Mouse (Mus musculus) embryonic facial prominence, embryonic 12.5 days (tissue): ENCODE data around the gene Scamp5. TPM values are rescaled to one million over a fixed set of nuclear protein-coding genes. Genes with fewer than 3 reads are reported as not detected.
A peak's percentile ranks its signal among the peaks of the same experiment; 100 is the strongest.

Source experiments
- ATAC-seq: fragments of 200-750 bp; cut with Nextera tagmentation; 2 replicates; pipeline ENCODE4 v1.8.0; 2017; ENCODE audit not compliant: insufficient number of reproducible peaks, insufficient read depth, low FRiP score, low TSS enrichment
- H3K27ac ChIP-seq: fragments of 300-500 bp; sonication (generic); 2 replicates; pipeline ENCODE4 v1.5.1; 2016; ENCODE audit warnings: mild to moderate bottlenecking
- H3K27me3 ChIP-seq: fragments of 300-500 bp; sonication (generic); 2 replicates; pipeline ENCODE4 v1.6.1; 2016; ENCODE audit warnings: mild to moderate bottlenecking, moderate library complexity
- H3K36me3 ChIP-seq: fragments of 300-500 bp; sonication (generic); 2 replicates; pipeline ENCODE4 v1.6.1; 2016; ENCODE audit warnings: mild to moderate bottlenecking
- H3K4me1 ChIP-seq: fragments of 300-500 bp; sonication (generic); 2 replicates; pipeline ENCODE4 v1.6.1; 2016
- H3K4me2 ChIP-seq: fragments of 300-500 bp; sonication (generic); replicated peaks from 2 replicates; pipeline ENCODE4 v1.6.1; 2016; ENCODE audit warnings: mild to moderate bottlenecking, moderate library complexity
- H3K4me3 ChIP-seq: fragments of 300-500 bp; sonication (generic); 2 replicates; pipeline ENCODE4 v1.5.1; 2016; ENCODE audit warnings: mild to moderate bottlenecking
- H3K9ac ChIP-seq: fragments of 300-500 bp; sonication (generic); 2 replicates; pipeline ENCODE4 v1.6.1; 2016; ENCODE audit warnings: mild to moderate bottlenecking, moderate library complexity
- H3K9me3 ChIP-seq: fragments of 300-500 bp; sonication (generic); 2 replicates; pipeline ENCODE4 v1.6.1; 2016; ENCODE audit warnings: mild to moderate bottlenecking, moderate library complexity
- WGBS: fragments of 180-500 bp; shearing (Covaris S2); methylation state at CpG from one replicate; pipeline ENCODE4 v1.1.7; 2016; 5-methylcytosine and 5-hydroxymethylcytosine counted together
- polyA plus RNA-seq: library from polyadenylated mRNA; unstranded; fragments of >200 nt; fragmentation: Nextera tagmentation; extraction: Ambion mirVana; gene quantifications from 2 replicates; pipeline ENCODE4 v1.2.1, GENCODE M21; 2016

Gene Scamp5
- polyA plus RNA-seq, 1 experiment from 2014 or later, result 16.1 TPM

DNA sequence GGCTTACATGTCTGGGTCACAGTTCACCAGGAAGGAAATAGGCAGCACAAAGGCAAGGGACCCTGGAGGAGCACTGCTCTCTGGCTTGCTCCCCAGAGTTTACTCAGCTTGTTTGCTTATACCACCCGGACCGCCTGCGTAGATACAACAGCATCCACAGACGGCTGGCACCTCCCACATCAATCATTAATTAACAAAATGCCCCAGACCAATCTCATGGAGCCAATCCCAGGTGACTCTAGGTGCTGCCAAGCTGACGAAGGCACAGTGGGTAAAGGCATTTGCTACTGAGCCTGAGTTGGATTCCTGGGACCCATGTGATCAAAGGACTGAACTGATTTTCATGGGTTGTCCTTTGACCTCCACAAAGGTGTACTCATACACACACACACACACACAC, 29.4 kb upstream of the Scamp5 start:
- ATAC-seq, result no peak
- Histone ChIP-seq H3K4me2 (no peak overlapping the region), H3K4me3 (no peak overlapping the region), H3K9me3 (no peaks in the 10 kb centered on the region), H3K4me1 (peaks cover 6% of the 10 kb centered on the region), H3K27me3 (peaks cover 31% of the 10 kb centered on the region), H3K36me3 (no peaks in the 10 kb centered on the region), H3K9ac (no peak overlapping the region), H3K27ac (no peak overlapping the region)
- 71% methylated on average over 5 of the region's 5 CpGs for WGBS

DNA sequence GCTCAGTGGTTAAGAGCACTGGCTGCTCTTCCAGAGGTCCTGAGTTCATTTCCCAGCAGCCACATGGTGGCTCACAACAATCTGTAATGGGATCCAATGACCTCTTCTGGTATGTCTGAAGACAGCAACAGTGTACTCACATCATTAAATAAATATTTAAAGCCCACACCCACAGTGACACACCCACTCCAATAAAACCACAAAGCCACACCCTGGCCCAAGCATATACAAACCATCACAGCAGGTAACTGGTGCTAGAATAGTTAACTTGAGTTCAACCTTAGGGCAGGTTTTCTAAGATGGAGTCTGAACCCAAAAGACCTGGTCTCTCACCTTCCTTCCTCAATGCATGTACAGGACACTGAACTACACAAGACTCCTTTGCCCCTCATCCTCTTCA, 27.1 kb upstream of the Scamp5 start:
- Histone ChIP-seq H3K36me3 (no peaks in the 10 kb centered on the region), H3K27ac (no peak overlapping the region), H3K4me1 (no peaks in the 10 kb centered on the region), H3K4me2 (no peak overlapping the region), H3K4me3 (no peak overlapping the region), H3K9ac (no peak overlapping the region), H3K9me3 (no peaks in the 10 kb centered on the region), H3K27me3 (peaks cover 9% of the 10 kb centered on the region)
- no peak for ATAC-seq

DNA sequence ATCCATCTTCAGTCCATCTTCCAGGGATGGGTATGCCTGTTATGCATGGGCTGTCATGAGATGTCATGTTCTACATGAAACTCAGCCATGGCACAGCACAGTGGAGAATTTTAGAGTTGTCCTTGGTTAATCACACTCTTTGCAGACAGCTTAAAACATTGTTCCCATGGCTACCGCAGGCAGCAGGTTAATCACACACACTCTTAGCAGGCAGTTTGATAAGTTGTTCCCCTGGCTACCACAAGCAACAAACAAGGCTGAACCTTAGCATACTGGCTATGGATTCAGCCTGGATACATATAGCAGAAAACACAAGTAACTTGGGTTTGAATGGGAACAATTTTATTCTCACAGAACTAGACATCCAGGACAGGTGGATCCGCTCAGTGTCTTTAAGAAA, 25.7 kb upstream of the Scamp5 start:
- ATAC-seq, result no peak
- no peak overlapping the region for H3K4me2 ChIP-seq

DNA sequence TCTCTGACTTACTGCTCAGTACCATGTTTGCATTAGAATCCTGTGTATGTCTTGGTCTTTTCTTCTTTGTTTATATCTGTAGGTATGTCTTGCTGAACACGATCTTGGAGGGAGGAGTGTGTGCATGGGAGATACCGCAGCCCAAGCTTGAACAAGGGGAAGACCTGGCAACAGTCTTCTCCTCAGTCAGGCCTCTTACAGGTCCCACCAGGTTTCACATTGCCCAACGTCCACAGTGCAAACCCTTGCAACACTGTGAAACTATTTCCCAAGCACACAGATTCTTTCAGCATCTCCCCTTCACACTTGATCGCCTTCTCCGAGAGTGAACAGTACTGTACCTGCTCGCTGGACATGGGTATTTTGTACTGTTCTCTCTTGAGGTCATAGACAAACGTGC, 19.9 kb upstream of the Scamp5 start:
- H3K36me3 ChIP-seq, result no peaks in the 10 kb centered on the region
- no peak overlapping the region for H3K4me3 ChIP-seq
- WGBS, result 83% methylated on average over 7 of the region's 7 CpGs
- no peak overlapping the region for H3K9ac ChIP-seq
- H3K9me3 ChIP-seq, result no peaks in the 10 kb centered on the region
- H3K4me1 ChIP-seq, result no peaks in the 10 kb centered on the region
- ATAC-seq, result no peak
- no peak overlapping the region for H3K4me2 ChIP-seq
- peaks cover 10% of the 10 kb centered on the region; the same call in 1 of the 2 replicates for H3K27me3 ChIP-seq
- H3K27ac ChIP-seq, result no peak overlapping the region

More for the DNA sequence above, 25.7 kb upstream of the Scamp5 start:
- 91% methylated on average over 2 of the region's 2 CpGs for WGBS
- Histone ChIP-seq H3K9me3 (no peaks in the 10 kb centered on the region), H3K36me3 (no peaks in the 10 kb centered on the region), H3K27ac (no peak overlapping the region), H3K27me3 (no peaks in the 10 kb centered on the region), H3K9ac (no peak overlapping the region), H3K4me1 (no peaks in the 10 kb centered on the region), H3K4me3 (no peak overlapping the region)

DNA sequence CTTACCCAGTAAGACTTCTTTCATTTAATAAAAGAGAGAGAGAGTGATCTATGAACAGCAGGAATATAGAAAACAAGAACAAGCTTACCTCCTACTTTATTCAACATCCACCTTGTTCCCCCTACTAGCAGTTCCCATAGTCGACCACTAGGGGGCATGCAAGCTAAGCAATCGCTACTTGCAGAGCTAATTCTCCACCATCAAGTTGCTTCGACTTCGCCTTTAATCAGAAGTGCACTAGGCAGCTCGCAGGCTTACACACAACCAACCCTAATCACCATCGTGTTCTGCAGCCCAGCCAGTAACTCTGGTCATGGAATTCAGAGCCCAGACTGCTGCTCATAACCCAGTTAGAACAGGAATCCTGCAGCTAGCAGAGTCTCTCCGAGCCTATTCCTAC, 17.9 kb upstream of the Scamp5 start:
- 16% methylated on average over 7 of the region's 7 CpGs for WGBS
- H3K27ac ChIP-seq, result no peak overlapping the region

DNA sequence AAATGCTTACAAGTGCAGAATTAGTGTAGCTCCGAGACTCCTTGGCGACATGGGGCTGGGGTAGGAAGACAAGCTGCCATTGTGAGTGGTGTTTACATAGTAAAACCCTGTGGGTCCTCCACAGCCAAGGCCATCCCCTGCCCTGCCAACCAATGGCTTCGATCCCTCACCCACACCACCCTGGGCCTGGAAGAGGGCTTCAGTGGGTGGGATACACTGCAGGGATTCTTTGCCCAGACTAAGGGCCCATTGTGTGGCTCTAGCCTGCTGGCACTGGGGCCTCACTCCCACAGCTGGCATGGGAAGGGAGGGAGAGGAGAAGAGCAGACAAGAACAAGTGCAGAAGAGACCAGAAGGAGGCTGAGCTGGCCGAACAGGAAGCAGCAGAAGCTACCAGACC, 1.1 kb upstream of the Scamp5 start:
- WGBS, result 58% methylated on average over 4 of the region's 4 CpGs

More for the DNA sequence above, 17.9 kb upstream of the Scamp5 start:
- H3K27me3 ChIP-seq, result peaks cover 10% of the 10 kb centered on the region; the same call in 1 of the 2 replicates
- H3K4me2 ChIP-seq, result no peak overlapping the region
- no peak overlapping the region for H3K9ac ChIP-seq
- no peak overlapping the region for H3K4me3 ChIP-seq
- no peak for ATAC-seq
- H3K36me3 ChIP-seq, result no peaks in the 10 kb centered on the region
- H3K9me3 ChIP-seq, result no peaks in the 10 kb centered on the region
- H3K4me1 ChIP-seq, result no peaks in the 10 kb centered on the region

DNA sequence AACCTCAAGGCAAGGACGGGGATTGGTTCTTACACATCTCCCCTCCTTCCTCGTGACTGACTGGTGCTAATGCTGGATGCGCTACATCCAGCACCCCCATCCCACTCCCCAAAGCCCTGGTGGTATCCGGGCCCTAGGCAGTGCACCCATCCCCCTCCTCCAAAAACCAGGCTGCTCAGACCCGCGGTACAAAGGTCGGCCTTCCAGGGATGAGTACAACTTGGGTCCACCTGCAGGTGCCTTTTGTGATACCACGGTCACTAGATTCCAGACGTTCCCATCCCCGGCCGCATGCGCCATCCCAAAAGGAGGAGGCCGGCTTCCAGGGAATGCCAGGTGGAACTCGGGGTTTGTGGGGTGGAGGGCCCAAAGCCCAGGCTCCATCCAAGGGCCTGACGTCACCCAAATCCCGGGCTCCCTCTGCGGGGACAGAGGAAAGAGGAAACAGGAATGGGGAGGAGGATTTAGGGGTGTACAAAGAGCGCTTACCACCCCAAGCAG, 539 bp downstream of the Scamp5 start:
- peak overlapping the region; percentile 74 for H3K4me3 ChIP-seq

More for the DNA sequence above, 1.1 kb upstream of the Scamp5 start:
- Histone ChIP-seq H3K4me2 (no peak overlapping the region), H3K27ac (no peak overlapping the region), H3K27me3 (no peaks in the 10 kb centered on the region), H3K9me3 (no peaks in the 10 kb centered on the region), H3K4me3 (no peak overlapping the region), H3K36me3 (no peaks in the 10 kb centered on the region), H3K9ac (no peak overlapping the region), H3K4me1 (peaks cover 4% of the 10 kb centered on the region; the same call in 1 of the 2 replicates)
- no peak for ATAC-seq

DNA sequence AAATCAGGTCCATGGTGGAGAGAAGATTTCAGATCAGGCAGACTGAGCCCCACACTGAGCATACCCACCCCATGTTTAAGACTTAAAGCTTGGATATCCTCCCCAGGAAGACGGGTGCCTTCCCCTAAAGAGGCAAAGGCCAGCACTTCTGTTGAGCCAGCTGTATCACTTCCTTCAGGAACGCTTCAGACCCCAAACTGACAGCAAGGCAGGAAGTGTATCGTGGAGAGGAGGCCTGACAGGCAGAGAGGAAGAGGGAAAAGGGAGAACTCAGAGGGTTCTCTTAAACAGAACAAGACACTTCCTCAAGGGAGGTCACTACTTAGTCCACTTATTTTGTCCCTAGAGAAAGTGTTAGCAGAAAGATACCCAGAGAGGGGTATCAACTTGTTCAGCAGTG, 1.8 kb downstream of the Scamp5 start:
- H3K4me1 ChIP-seq, result peaks cover 4% of the 10 kb centered on the region; the same call in 1 of the 2 replicates
- H3K27ac ChIP-seq, result no peak overlapping the region
- no peaks in the 10 kb centered on the region for H3K9me3 ChIP-seq
- H3K4me2 ChIP-seq, result no peak overlapping the region
- WGBS, result 58% methylated on average over 3 of the region's 3 CpGs
- no peak overlapping the region for H3K4me3 ChIP-seq
- ATAC-seq, result no peak
- H3K36me3 ChIP-seq, result no peaks in the 10 kb centered on the region
- no peaks in the 10 kb centered on the region for H3K27me3 ChIP-seq
- no peak overlapping the region for H3K9ac ChIP-seq

More for the DNA sequence above, 539 bp downstream of the Scamp5 start:
- Histone ChIP-seq H3K36me3 (no peaks in the 10 kb centered on the region), H3K4me2 (peak overlapping the region; percentile 89), H3K9me3 (no peaks in the 10 kb centered on the region), H3K4me1 (peaks cover 4% of the 10 kb centered on the region; the same call in 1 of the 2 replicates), H3K9ac (peak overlapping the region; percentile 74), H3K27me3 (no peaks in the 10 kb centered on the region), H3K27ac (no peak overlapping the region)
- 2% methylated on average over 18 of the region's 18 CpGs for WGBS
- no peak for ATAC-seq

DNA sequence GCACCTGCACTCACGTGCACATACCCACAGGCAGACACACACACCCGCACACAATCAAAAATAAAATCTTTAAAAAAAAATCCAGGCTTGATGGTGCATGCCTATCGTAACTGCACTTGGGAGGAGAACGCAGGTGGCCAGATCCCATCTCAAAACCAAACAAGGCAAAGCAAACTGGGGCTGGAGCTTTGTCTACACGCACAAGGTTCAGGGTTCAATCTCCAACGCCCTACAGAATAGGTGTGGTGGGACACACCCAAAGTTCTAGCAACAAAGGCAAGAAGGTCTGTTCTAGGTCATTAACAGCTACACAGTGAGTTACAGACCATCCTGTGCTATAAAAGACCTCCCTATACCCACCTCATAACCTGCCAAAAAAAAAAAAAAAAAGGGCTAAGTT, 5.0 kb downstream of the Scamp5 start:
- WGBS, result 82% methylated on average over 6 of the region's 6 CpGs
- no peak overlapping the region for H3K27ac ChIP-seq
- no peak for ATAC-seq
- H3K36me3 ChIP-seq, result no peaks in the 10 kb centered on the region
- H3K4me1 ChIP-seq, result peaks cover 4% of the 10 kb centered on the region; the same call in 1 of the 2 replicates
- no peak overlapping the region for H3K9ac ChIP-seq
- no peak overlapping the region for H3K4me3 ChIP-seq
- H3K27me3 ChIP-seq, result no peaks in the 10 kb centered on the region
- no peak overlapping the region for H3K4me2 ChIP-seq
- H3K9me3 ChIP-seq, result no peaks in the 10 kb centered on the region

DNA sequence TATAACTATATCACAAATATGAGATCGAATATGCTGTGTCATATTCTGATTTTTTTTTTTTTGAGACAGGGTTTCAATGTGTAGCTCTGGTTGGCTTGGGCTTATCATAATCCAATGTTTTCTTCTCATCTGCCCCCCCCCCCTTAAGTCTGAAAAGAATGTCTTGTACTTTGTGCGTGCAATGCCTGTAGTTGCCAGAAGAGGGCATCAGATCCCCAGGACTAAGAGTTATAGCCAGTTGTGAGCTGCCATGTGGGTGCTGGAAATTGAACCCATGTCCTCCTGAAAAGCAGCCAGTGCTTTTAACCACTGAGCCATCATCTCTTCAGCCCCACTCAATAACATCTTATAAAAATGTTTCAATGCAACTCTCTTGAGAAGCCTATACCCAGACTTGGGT, 8.2 kb downstream of the Scamp5 start:
- H3K27ac ChIP-seq, result no peak overlapping the region
- no peaks in the 10 kb centered on the region for H3K9me3 ChIP-seq
- 89% methylated on average over 2 of the region's 2 CpGs for WGBS
- H3K27me3 ChIP-seq, result no peaks in the 10 kb centered on the region
- H3K4me3 ChIP-seq, result no peak overlapping the region
- no peak overlapping the region for H3K9ac ChIP-seq
- no peak overlapping the region for H3K4me2 ChIP-seq
- no peaks in the 10 kb centered on the region for H3K36me3 ChIP-seq
- H3K4me1 ChIP-seq, result no peaks in the 10 kb centered on the region
- no peak for ATAC-seq

DNA sequence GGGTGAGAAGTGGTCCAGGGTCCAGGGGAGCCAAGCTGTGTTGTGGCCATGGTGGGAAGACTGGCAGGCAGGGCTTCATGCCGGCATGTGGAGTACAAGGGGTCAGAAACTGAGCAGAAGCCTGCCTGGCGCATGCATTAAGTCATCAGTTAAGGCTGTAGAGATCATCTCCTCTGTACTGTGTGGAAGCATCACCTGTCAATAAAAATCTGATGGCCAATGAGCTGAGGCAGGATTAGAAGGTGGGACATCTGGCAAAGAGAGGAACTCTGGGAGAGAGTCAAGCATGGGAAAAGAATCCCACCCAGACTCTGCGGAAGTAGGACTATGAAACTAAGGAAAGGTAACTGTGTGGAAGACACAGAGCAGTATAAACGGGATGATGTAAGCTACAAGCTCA, 14.3 kb downstream of the Scamp5 start:
- Histone ChIP-seq H3K9me3 (no peaks in the 10 kb centered on the region), H3K4me3 (no peak overlapping the region), H3K4me2 (no peak overlapping the region), H3K36me3 (0 out of 2 replicates have a peak, but pooled peaks cover 9% of the 10 kb centered on the region), H3K27ac (no peak overlapping the region), H3K9ac (no peak overlapping the region), H3K4me1 (no peaks in the 10 kb centered on the region), H3K27me3 (no peaks in the 10 kb centered on the region)
- no peak for ATAC-seq
- WGBS, result 83% methylated on average over 4 of the region's 4 CpGs

DNA sequence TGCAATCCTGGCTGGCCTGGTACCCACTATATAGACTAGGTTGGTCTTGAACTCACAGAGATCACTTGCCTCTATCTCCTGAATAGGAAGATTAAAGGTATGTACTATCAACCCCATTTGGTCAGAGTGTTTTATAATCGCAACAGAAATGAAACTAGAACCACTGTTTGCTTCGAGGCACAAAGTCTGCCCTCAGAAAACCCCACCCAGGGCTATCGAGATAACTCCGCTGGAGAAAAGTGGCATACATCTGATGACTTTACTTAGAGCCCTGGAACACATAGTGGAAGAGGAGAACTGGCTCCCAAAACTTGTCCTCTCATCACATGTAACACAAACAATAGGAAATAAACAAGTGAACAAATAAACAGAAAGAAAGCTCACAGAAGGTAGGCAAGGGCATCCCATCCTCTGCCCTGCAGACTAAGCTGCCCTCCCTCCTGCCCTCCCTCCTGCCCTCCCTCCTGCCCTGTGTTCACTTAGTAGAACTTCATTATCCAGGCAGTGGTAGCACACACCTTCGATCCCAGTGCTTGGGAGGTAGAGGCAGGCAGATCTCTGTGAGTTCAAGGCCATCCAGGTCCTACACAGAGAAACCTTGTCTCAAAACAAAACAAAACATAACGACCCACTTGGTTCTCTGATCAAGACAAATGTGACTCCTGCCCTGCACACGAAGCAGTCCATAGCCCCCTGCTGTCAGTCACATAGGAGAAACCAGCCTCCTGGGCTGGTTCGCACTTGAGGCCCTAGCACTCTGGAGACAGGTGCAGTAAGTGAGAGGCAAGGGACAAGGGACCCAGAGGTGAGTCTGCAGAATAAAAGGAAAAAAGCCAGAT, 15.0 kb downstream of the Scamp5 start:
- WGBS, result 81% methylated on average over 8 of the region's 8 CpGs
- no peaks in the 10 kb centered on the region for H3K9me3 ChIP-seq

More for the DNA sequence above, 15.0 kb downstream of the Scamp5 start:
- Histone ChIP-seq H3K4me1 (no peaks in the 10 kb centered on the region), H3K9ac (no peak overlapping the region), H3K4me2 (no peak overlapping the region), H3K27me3 (no peaks in the 10 kb centered on the region), H3K4me3 (no peak overlapping the region), H3K27ac (no peak overlapping the region), H3K36me3 (0 out of 2 replicates have a peak, but pooled peaks cover 9% of the 10 kb centered on the region)
- ATAC-seq, result no peak
